Mouse (Mus musculus) kidney, adult 2 months (tissue): ENCODE measurements around the gene Car9.

Experiments used
- CTCF ChIP-seq: fragments of 200-500 bp; conservative IDR thresholded peaks from 2 replicates; pipeline ENCODE4 v1.5.1; 2011; ENCODE audit warnings: low read depth, mild to moderate bottlenecking, control low read depth, low read length, moderate library complexity, mixed read lengths; ENCODE audit not compliant: insufficient read depth, insufficient read length
- POLR2A ChIP-seq: fragments of 200-500 bp; IDR thresholded peaks from one replicate; pipeline ENCODE4 v1.6.1; 2011; ENCODE audit warnings: low read depth, low read length, control low read depth

GRCm38 (mm10) chr4:43560243-43560611 lies 53.5 kb downstream of the Car9 start:
- TF ChIP-seq POLR2A (peak; percentile 20), CTCF (no peak)
